Mouse (Mus musculus): ENCODE measurements at regions not wholly inside any gene's neighbourhood (a gene's known extent, or its start where the extent isn't known, plus 50 kb on each side); places are given as distances from the start of the nearest gene placed in this dataset.

DNA sequence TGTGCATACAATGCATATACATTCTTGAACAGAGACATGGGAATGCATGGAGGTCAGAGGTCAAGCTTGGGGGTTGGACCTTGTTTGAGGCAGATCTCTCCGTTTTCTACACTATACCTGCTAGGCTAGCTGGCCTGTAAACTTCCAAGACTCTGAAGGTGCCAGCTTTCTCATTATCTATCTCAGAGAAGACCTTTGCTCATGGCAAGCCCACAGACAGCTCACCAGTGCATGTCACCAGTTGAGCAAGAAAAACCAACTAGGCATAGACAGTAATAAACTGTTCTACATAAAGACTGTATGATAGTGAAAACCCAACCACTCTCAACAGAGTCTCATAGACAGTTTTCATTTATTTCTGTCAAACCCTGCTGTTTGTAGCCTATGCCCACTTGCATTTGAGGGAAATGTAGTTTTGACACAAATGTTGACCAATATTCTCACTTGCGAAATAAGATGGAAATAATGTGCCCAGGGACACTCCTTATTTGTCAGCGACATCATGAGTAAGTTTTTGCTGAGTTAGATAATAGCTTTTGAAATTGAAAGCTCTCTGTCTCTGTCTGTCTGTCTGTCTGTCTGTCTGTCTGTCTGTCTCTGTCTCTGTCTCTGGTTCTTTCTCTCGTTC lies 96.6 kb downstream of the E030025P04Rik start:
- H3K27me3 ChIP-seq (ENCODE audit: control insufficient read depth, insufficient read depth, low read length): no peaks in the 10 kb centered on the region
- no peak overlapping the region for H3K27ac ChIP-seq (ENCODE audit: low read depth, low read length)
- no peak overlapping the region for H3K4me3 ChIP-seq (ENCODE audit: low read depth, low read length)
- no peak for DNase-seq (ENCODE audit: low spot score)
- H3K9ac ChIP-seq (ENCODE audit: low read length): no peak overlapping the region
- H3K36me3 ChIP-seq (ENCODE audit: control insufficient read depth, insufficient read depth, low read length): no peaks in the 10 kb centered on the region
- H3K4me1 ChIP-seq (replicated peaks; ENCODE audit: control insufficient read depth, insufficient read depth, low read length): no peaks in the 10 kb centered on the region
- no peak overlapping the region for H3K4me2 ChIP-seq (ENCODE audit: low read depth, low read length, severe bottlenecking)
- H3K9me3 ChIP-seq (ENCODE audit: control insufficient read depth, low read length): no peaks in the 10 kb centered on the region
- no peak for ATAC-seq (replicated peaks; ENCODE audit: low FRiP score)
- 86% methylated on average over 4 of the region's 4 CpGs for WGBS

DNA sequence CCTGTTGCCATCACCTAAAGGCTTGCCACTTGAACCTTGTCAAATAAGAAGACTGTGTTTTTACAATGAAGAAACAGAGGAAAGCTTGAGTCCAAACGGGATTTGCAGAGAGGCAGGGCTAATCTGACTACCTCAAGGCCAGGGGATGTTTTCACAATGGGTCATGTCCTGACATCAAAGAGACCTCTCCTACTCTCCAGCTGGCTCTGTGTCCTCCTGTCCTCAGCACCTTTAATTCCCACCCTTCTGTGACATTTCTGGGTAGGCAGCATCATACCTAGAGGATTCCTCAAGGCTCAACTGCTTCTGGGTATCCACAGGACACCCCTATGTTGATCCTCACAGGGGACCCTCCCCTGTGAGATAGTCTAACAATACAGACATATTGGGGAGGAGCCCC lies 97.7 kb downstream of the E030025P04Rik start:
- Histone ChIP-seq H3K4me3 (ENCODE audit: low read depth, low read length) (no peak overlapping the region), H3K9me3 (ENCODE audit: control insufficient read depth, low read length) (no peaks in the 10 kb centered on the region), H3K9ac (ENCODE audit: low read length) (no peak overlapping the region), H3K36me3 (ENCODE audit: control insufficient read depth, insufficient read depth, low read length) (no peaks in the 10 kb centered on the region), H3K27ac (ENCODE audit: low read depth, low read length) (no peak overlapping the region), H3K4me1 (replicated peaks; ENCODE audit: control insufficient read depth, insufficient read depth, low read length) (no peaks in the 10 kb centered on the region), H3K4me2 (ENCODE audit: low read depth, low read length, severe bottlenecking) (no peak overlapping the region), H3K27me3 (ENCODE audit: control insufficient read depth, insufficient read depth, low read length) (no peaks in the 10 kb centered on the region)
- ATAC-seq (replicated peaks; ENCODE audit: low FRiP score): no peak
- 52% methylated on average over 1 of the region's 1 CpGs for WGBS
- no peak for DNase-seq (ENCODE audit: low spot score)

DNA sequence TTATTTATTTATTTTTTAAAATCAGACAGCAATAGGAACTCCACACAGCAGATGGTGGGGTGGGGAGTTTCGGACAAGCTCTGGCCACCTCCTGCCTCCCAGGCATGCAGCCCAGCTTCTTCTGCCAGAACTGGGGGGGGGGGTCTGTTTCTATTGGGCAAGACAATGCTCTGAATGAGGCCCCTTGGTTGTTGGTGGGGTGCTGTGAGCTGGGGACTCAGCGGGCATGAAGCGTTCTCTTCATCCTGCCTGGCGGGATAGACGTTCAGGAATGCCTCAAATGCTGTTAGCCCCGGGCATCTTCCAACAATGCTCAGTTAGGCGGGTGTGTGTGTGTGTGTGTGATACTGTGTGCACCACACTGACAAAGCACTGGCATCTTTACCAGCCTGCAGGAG lies 103.7 kb downstream of the E030025P04Rik start:
- no peak overlapping the region for H3K27ac ChIP-seq (ENCODE audit: low read depth, low read length)
- no peak for DNase-seq (ENCODE audit: low spot score)
- no peaks in the 10 kb centered on the region for H3K27me3 ChIP-seq (ENCODE audit: control insufficient read depth, insufficient read depth, low read length)
- WGBS: 35% methylated on average over 7 of the region's 7 CpGs
- H3K4me3 ChIP-seq (ENCODE audit: low read depth, low read length): no peak overlapping the region
- ATAC-seq (replicated peaks; ENCODE audit: low FRiP score): peak; percentile 56; the same call in 1 of the 2 replicates
- H3K9me3 ChIP-seq (ENCODE audit: control insufficient read depth, low read length): no peaks in the 10 kb centered on the region
- no peaks in the 10 kb centered on the region for H3K36me3 ChIP-seq (ENCODE audit: control insufficient read depth, insufficient read depth, low read length)
- peaks cover 6% of the 10 kb centered on the region; the same call in 1 of the 2 replicates for H3K4me1 ChIP-seq (replicated peaks; ENCODE audit: control insufficient read depth, insufficient read depth, low read length)
- H3K4me2 ChIP-seq (ENCODE audit: low read depth, low read length, severe bottlenecking): no peak overlapping the region
- H3K9ac ChIP-seq (ENCODE audit: low read length): no peak overlapping the region

DNA sequence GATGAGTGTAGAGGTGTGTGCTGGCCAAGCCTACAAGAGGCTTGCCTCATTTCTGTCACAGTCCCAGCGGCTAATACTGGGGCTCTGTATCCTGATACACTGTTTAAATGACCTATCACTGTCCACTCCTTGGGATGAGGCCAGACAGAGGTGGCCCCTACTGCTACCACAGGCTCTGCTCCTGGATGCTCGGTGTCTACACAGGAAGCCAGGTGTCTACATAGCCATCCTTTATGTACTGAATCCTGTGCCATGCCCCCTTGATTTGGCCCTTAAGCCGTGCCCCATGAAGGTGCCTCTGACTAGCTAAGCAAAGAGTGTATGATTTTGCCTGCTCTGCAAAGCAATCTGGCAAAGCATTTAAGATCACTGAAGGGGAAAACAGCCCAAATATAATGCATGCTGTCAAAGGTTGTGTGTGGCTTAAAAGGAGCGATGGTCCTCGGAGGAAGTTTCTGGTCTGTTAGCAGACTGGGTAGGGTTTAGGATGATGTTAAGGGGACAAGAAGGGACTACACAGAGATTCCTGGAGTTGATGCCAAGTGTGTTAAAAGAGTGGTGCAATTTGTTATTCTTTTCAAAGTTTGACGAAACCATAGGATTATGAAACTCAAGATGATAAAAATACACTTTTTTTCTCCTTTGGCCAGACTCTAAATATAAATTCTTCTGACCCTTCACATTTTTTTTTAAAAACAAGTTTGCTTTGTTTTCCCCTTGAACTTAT lies 104.2 kb downstream of the E030025P04Rik start:
- Histone ChIP-seq H3K4me1 (replicated peaks; ENCODE audit: control insufficient read depth, insufficient read depth, low read length) (peaks cover 6% of the 10 kb centered on the region; the same call in 1 of the 2 replicates), H3K4me2 (ENCODE audit: low read depth, low read length, severe bottlenecking) (no peak overlapping the region), H3K4me3 (ENCODE audit: low read depth, low read length) (no peak overlapping the region), H3K36me3 (ENCODE audit: control insufficient read depth, insufficient read depth, low read length) (no peaks in the 10 kb centered on the region), H3K9me3 (ENCODE audit: control insufficient read depth, low read length) (no peaks in the 10 kb centered on the region), H3K27ac (ENCODE audit: low read depth, low read length) (no peak overlapping the region), H3K9ac (ENCODE audit: low read length) (no peak overlapping the region), H3K27me3 (ENCODE audit: control insufficient read depth, insufficient read depth, low read length) (no peaks in the 10 kb centered on the region)
- DNase-seq (ENCODE audit: low spot score): no peak
- 61% methylated on average over 6 of the region's 6 CpGs for WGBS
- no peak for ATAC-seq (replicated peaks; ENCODE audit: low FRiP score)

DNA sequence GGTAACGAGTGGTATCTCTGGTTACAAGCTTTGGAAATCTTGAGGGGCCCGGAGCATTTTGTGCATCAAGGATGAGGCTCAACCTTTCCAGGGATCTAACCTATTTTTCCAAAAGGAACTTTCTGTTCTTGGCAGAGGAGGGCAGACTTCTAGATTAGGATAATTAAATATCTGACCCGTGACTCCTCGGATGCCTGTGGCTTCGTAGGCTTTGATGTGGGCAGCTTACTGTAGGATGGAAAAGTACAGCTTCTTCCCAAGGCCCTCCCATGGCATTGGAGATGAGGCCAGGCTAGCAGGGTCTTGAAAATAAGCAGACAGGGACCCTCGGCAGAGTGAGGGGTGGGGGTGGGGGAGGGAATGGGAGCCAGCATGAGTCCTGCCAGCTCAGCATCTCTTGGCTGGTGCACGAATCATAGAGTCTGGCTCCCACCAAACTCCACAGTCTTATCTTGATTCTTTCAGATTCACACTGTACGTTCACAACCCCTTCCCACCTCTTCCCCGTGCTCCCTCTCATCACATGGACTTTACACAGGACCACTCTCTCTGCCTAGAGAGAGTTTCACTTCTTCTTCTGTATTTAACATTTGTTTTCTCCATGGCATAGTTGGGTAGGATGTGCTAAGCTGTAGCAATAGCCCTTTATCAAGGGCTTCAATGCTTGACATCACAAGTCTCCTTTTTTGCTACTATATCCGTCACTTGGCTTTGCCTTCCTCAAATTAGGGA lies 104.9 kb downstream of the E030025P04Rik start:
- no peaks in the 10 kb centered on the region for H3K36me3 ChIP-seq (ENCODE audit: control insufficient read depth, insufficient read depth, low read length)
- no peak overlapping the region for H3K9ac ChIP-seq (ENCODE audit: low read length)
- WGBS: 78% methylated on average over 10 of the region's 10 CpGs
- H3K4me3 ChIP-seq (ENCODE audit: low read depth, low read length): no peak overlapping the region
- H3K27ac ChIP-seq (ENCODE audit: low read depth, low read length): no peak overlapping the region
- H3K9me3 ChIP-seq (ENCODE audit: control insufficient read depth, low read length): no peaks in the 10 kb centered on the region
- H3K27me3 ChIP-seq (ENCODE audit: control insufficient read depth, insufficient read depth, low read length): no peaks in the 10 kb centered on the region
- DNase-seq (ENCODE audit: low spot score) (no peak), ATAC-seq (replicated peaks; ENCODE audit: low FRiP score) (no peak)
- H3K4me1 ChIP-seq (replicated peaks; ENCODE audit: control insufficient read depth, insufficient read depth, low read length): peaks cover 6% of the 10 kb centered on the region; the same call in 1 of the 2 replicates
- no peak overlapping the region for H3K4me2 ChIP-seq (ENCODE audit: low read depth, low read length, severe bottlenecking)

DNA sequence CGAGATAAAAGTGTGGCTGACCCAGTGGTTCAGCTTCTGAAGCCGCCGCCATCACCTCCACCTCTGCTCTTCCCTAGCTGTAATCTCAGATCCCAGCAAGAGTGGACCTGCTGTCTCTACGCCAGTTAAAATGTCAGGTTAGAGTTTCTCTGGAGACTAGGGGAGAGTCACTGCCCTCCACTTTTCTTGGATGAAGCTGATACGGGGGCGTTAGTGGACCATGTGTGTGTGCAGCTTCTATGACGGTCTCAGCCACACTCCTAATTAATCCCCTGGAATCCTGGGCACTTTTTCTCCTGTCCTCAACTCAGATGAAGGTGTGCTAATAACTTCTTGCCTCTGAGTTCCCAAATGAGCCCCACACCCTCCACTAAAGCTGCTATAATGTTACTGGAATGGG lies 106.0 kb downstream of the E030025P04Rik start:
- no peak overlapping the region for H3K9ac ChIP-seq (ENCODE audit: low read length)
- H3K4me2 ChIP-seq (ENCODE audit: low read depth, low read length, severe bottlenecking): no peak overlapping the region
- H3K27ac ChIP-seq (ENCODE audit: low read depth, low read length): no peak overlapping the region
- ATAC-seq (replicated peaks; ENCODE audit: low FRiP score) (no peak), DNase-seq (ENCODE audit: low spot score) (no peak)
- H3K4me3 ChIP-seq (ENCODE audit: low read depth, low read length): no peak overlapping the region
- H3K9me3 ChIP-seq (ENCODE audit: control insufficient read depth, low read length): no peaks in the 10 kb centered on the region
- no peaks in the 10 kb centered on the region for H3K27me3 ChIP-seq (ENCODE audit: control insufficient read depth, insufficient read depth, low read length)
- H3K4me1 ChIP-seq (replicated peaks; ENCODE audit: control insufficient read depth, insufficient read depth, low read length): peaks cover 6% of the 10 kb centered on the region; the same call in 1 of the 2 replicates
- no peaks in the 10 kb centered on the region for H3K36me3 ChIP-seq (ENCODE audit: control insufficient read depth, insufficient read depth, low read length)
- WGBS: 84% methylated on average over 7 of the region's 7 CpGs

DNA sequence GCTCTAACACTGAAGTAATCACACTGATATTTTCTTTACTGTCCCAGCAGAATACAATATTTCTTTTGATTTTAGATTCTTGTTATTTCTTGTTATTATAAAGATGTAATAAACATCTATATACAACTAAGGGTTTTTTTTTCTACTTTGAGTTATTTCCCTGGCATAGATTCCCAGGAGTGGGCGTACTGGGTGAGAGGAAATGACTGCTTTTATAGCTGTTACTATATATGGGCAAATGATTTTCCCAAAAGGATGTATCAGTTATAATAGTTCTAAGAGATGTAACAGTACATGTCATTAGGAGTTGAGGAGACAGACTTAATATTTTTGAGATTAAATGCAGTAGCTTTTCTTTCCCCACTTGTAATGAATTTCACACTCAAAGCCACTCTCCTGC lies 109.6 kb downstream of the E030025P04Rik start:
- Histone ChIP-seq H3K4me2 (ENCODE audit: low read depth, low read length, severe bottlenecking) (no peak overlapping the region), H3K9me3 (ENCODE audit: control insufficient read depth, low read length) (no peaks in the 10 kb centered on the region)
- 96% methylated on average over 1 of the region's 1 CpGs for WGBS

DNA sequence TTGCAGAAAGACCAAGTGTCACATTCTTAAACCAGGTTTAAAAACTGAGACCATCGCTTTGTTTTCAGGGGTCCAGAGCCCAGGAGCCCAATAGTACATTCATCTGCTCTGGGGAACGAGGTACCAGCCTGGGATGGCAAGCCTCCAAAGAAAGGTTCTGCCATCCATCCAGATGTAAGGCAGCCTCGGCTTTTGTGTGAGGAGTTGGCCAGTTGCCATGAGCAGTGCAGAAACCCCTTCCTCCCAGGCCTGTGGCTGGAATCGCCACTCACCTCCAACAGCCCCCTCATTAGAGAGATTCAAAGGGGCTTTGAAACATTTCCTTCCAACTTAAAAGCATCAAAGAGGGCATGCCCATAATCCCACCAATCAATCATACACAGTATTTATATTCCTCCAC lies 110.1 kb downstream of the E030025P04Rik start:
- H3K9ac ChIP-seq (ENCODE audit: low read length): no peak overlapping the region
- no peak for DNase-seq (ENCODE audit: low spot score)
- H3K27me3 ChIP-seq (ENCODE audit: control insufficient read depth, insufficient read depth, low read length): no peaks in the 10 kb centered on the region
- H3K4me1 ChIP-seq (replicated peaks; ENCODE audit: control insufficient read depth, insufficient read depth, low read length): no peaks in the 10 kb centered on the region
- H3K27ac ChIP-seq (ENCODE audit: low read depth, low read length): no peak overlapping the region
- no peak for ATAC-seq (replicated peaks; ENCODE audit: low FRiP score)
- 51% methylated on average over 4 of the region's 4 CpGs for WGBS
- H3K4me3 ChIP-seq (ENCODE audit: low read depth, low read length): no peak overlapping the region
- no peaks in the 10 kb centered on the region for H3K9me3 ChIP-seq (ENCODE audit: control insufficient read depth, low read length)
- no peaks in the 10 kb centered on the region for H3K36me3 ChIP-seq (ENCODE audit: control insufficient read depth, insufficient read depth, low read length)
- no peak overlapping the region for H3K4me2 ChIP-seq (ENCODE audit: low read depth, low read length, severe bottlenecking)

More for the DNA sequence above, 109.6 kb downstream of the E030025P04Rik start:
- H3K9ac ChIP-seq (ENCODE audit: low read length): no peak overlapping the region
- DNase-seq (ENCODE audit: low spot score): no peak
- H3K27me3 ChIP-seq (ENCODE audit: control insufficient read depth, insufficient read depth, low read length): no peaks in the 10 kb centered on the region
- H3K36me3 ChIP-seq (ENCODE audit: control insufficient read depth, insufficient read depth, low read length): no peaks in the 10 kb centered on the region
- no peak overlapping the region for H3K27ac ChIP-seq (ENCODE audit: low read depth, low read length)
- H3K4me3 ChIP-seq (ENCODE audit: low read depth, low read length): no peak overlapping the region
- no peaks in the 10 kb centered on the region for H3K4me1 ChIP-seq (replicated peaks; ENCODE audit: control insufficient read depth, insufficient read depth, low read length)
- ATAC-seq (replicated peaks; ENCODE audit: low FRiP score): no peak
